Mouse (Mus musculus) stomach, embryonic 15.5 days (tissue): ENCODE measurements around the gene Ssr4. TPM values are rescaled to one million over a fixed set of nuclear protein-coding genes. Genes with fewer than 3 reads are reported as not detected.
A peak's percentile ranks its signal among the peaks of the same experiment; 100 is the strongest.

ENCODE experiments used
- ATAC-seq: fragments of 200-750 bp; cut with Nextera tagmentation; 2 replicates; pipeline ENCODE4 v1.8.0; 2017; ENCODE audit warnings: low read depth, moderate number of reproducible peaks, moderate TSS enrichment; ENCODE audit not compliant: insufficient read depth, low FRiP score
- H3K27ac ChIP-seq: fragments of 300-500 bp; sonication (generic); 2 replicates; pipeline ENCODE4 v1.5.1; 2015; ENCODE audit warnings: mild to moderate bottlenecking, inconsistent platforms
- H3K27me3 ChIP-seq: fragments of 300-500 bp; sonication (generic); replicated peaks from 2 replicates; pipeline ENCODE4 v1.6.1; 2015; ENCODE audit warnings: inconsistent platforms
- H3K36me3 ChIP-seq: fragments of 300-500 bp; sonication (generic); 2 replicates; pipeline ENCODE4 v1.6.1; 2015; ENCODE audit warnings: inconsistent platforms
- H3K4me1 ChIP-seq: fragments of 300-500 bp; sonication (generic); 2 replicates; pipeline ENCODE4 v1.6.1; 2015; ENCODE audit warnings: inconsistent platforms
- H3K4me2 ChIP-seq: fragments of 300-500 bp; sonication (generic); 2 replicates; pipeline ENCODE4 v1.6.1; 2015; ENCODE audit warnings: mild to moderate bottlenecking, inconsistent platforms
- H3K4me3 ChIP-seq: fragments of 300-500 bp; sonication (generic); replicated peaks from 2 replicates; pipeline ENCODE4 v1.5.1; 2015; ENCODE audit warnings: inconsistent platforms
- H3K9ac ChIP-seq: fragments of 300-500 bp; sonication (generic); 2 replicates; pipeline ENCODE4 v1.6.1; 2015; ENCODE audit warnings: inconsistent platforms
- H3K9me3 ChIP-seq: fragments of 300-500 bp; sonication (generic); 2 replicates; pipeline ENCODE4 v1.6.1; 2016; ENCODE audit warnings: inconsistent platforms
- WGBS: fragments of 180-500 bp; shearing (Covaris S2); methylation state at CpG from one replicate; pipeline ENCODE4 v1.1.7; 2015; 5-methylcytosine and 5-hydroxymethylcytosine counted together
- polyA plus RNA-seq: library from polyadenylated mRNA; unstranded; fragments of >200 nt; fragmentation: Nextera tagmentation; extraction: Ambion mirVana; gene quantifications from 2 replicates; pipeline ENCODE4 v1.2.1, GENCODE M21; 2015

Ssr4 gene
- polyA plus RNA-seq, 1 experiment from 2014 or later = 266 TPM

- Histone ChIP-seq H3K36me3 (no peaks in the 10 kb centered on the region), H3K9me3 (no peaks in the 10 kb centered on the region), H3K27me3 (no peaks in the 10 kb centered on the region; the same call in 1 of the 2 replicates), H3K27ac (no peak overlapping the region), H3K9ac (no peak overlapping the region), H3K4me1 (no peaks in the 10 kb centered on the region), H3K4me3 (peak overlapping the region; percentile 56), H3K4me2 (peak overlapping the region; percentile 70)
- no peak for ATAC-seq
- 22% methylated on average over 17 of the region's 17 CpGs for WGBS
Observed at GRCm38 (mm10) chrX:73823747-73824146, 36.9 kb downstream of the Ssr4 start.

GRCm38 (mm10) chrX:73824185-73825151, 37.6 kb downstream of the Ssr4 start, which contains the start of gene Pdzd4:
TSS of gene Pdzd4 (minus strand) at chrX:73824969.
- no peaks in the 10 kb centered on the region; the same call in 1 of the 2 replicates for H3K27me3 ChIP-seq
- no peaks in the 10 kb centered on the region for H3K36me3 ChIP-seq
- H3K4me2 ChIP-seq = peak within 1 kb of the TSS; percentile 70
- ATAC-seq = peak; percentile 58
- H3K9me3 ChIP-seq = no peaks in the 10 kb centered on the region
- H3K27ac ChIP-seq = peak within 1 kb of the TSS; percentile 48; the same call in 1 of the 2 replicates
- peak within 1 kb of the TSS; percentile 56 for H3K4me3 ChIP-seq
- H3K9ac ChIP-seq = peak within 1 kb of the TSS; percentile 37
- 17% methylated on average over 75 of the region's 84 CpGs for WGBS
- H3K4me1 ChIP-seq = no peaks in the 10 kb centered on the region

GRCm38 (mm10) chrX:73835731-73836130, 48.9 kb downstream of the Ssr4 start:
- Histone ChIP-seq H3K36me3 (no peaks in the 10 kb centered on the region), H3K4me3 (no peak overlapping the region), H3K9me3 (no peaks in the 10 kb centered on the region), H3K27me3 (no peaks in the 10 kb centered on the region), H3K4me1 (no peaks in the 10 kb centered on the region), H3K9ac (no peak overlapping the region), H3K27ac (no peak overlapping the region), H3K4me2 (no peak overlapping the region)
- ATAC-seq = no peak
- WGBS = 90% methylated on average over 1 of the region's 1 CpGs

- no peaks in the 10 kb centered on the region for H3K27me3 ChIP-seq
- no peak overlapping the region for H3K4me3 ChIP-seq
- 75% methylated on average over 3 of the region's 3 CpGs for WGBS
- H3K4me2 ChIP-seq = no peak overlapping the region
- no peak for ATAC-seq
- H3K9me3 ChIP-seq = no peaks in the 10 kb centered on the region
- H3K4me1 ChIP-seq = no peaks in the 10 kb centered on the region
- H3K27ac ChIP-seq = no peak overlapping the region
- H3K9ac ChIP-seq = no peak overlapping the region
- H3K36me3 ChIP-seq = no peaks in the 10 kb centered on the region
Observed at GRCm38 (mm10) chrX:73836691-73837090, 49.9 kb downstream of the Ssr4 start.

Other genes starting within 250 kb of the Ssr4 start
- gene Dusp9, start 147.6 kb upstream of the Ssr4 start, polyA plus RNA-seq = 15.0 and 16.9 TPM in 2 replicates
- 17.7 and 20.4 TPM in 2 replicates for gene Pnck, start 126.9 kb upstream of the Ssr4 start, polyA plus RNA-seq
- 6.8 and 7.1 TPM in 2 replicates for gene Slc6a8, start 113.9 kb upstream of the Ssr4 start, polyA plus RNA-seq
- gene Bcap31, start 70.9 kb upstream of the Ssr4 start, polyA plus RNA-seq = 270 and 283 TPM in 2 replicates
- 18.6 and 19.5 TPM in 2 replicates for gene Abcd1, start 70.4 kb upstream of the Ssr4 start, polyA plus RNA-seq
- 0.67 and 0.68 TPM in 2 replicates for gene Plxnb3, start 29.9 kb upstream of the Ssr4 start, polyA plus RNA-seq
- gene Srpk3, start 12.6 kb upstream of the Ssr4 start, polyA plus RNA-seq = 2.2 and 4.8 TPM in 2 replicates
- gene Idh3g, start 131 bp upstream of the Ssr4 start, polyA plus RNA-seq = 202 and 211 TPM in 2 replicates
- 0.83 and 0.84 TPM in 2 replicates for gene Pdzd4, start 37.9 kb downstream of the Ssr4 start, polyA plus RNA-seq
- gene Avpr2, start 105.1 kb downstream of the Ssr4 start, polyA plus RNA-seq = 0.21 and 0.22 TPM in 2 replicates
- 8.2 and 9.3 TPM in 2 replicates for gene L1cam, start 109.1 kb downstream of the Ssr4 start, polyA plus RNA-seq
- 4.5 and 5.7 TPM in 2 replicates for gene Arhgap4, start 134.8 kb downstream of the Ssr4 start, polyA plus RNA-seq
- 144 and 156 TPM in 2 replicates for gene Naa10, start 134.9 kb downstream of the Ssr4 start, polyA plus RNA-seq
- 49.5 and 55.0 TPM in 2 replicates for gene Renbp, start 143.8 kb downstream of the Ssr4 start, polyA plus RNA-seq
- gene Hcfc1, start 179.3 kb downstream of the Ssr4 start, polyA plus RNA-seq = 40.8 and 46.8 TPM in 2 replicates
- gene Irak1, start 236.9 kb downstream of the Ssr4 start, polyA plus RNA-seq = 68.3 and 71.1 TPM in 2 replicates